Mouse (Mus musculus) hindbrain, embryonic 10.5 days (tissue): ENCODE measurements around the gene Efna5. TPM values are rescaled to one million over a fixed set of nuclear protein-coding genes. Genes with fewer than 3 reads are reported as not detected.
A peak's percentile ranks its signal among the peaks of the same experiment; 100 is the strongest.

Source experiments
- DNase-seq: peaks from one replicate; pipeline ENCODE4 v3.0.0-alpha.2; 2017; ENCODE audit warnings: low spot score
- H3K27ac ChIP-seq: fragments of 300-500 bp; sonication (generic); 2 replicates; pipeline ENCODE4 v1.5.1; 2016; ENCODE audit warnings: mild to moderate bottlenecking, moderate library complexity
- H3K27me3 ChIP-seq: fragments of 300-500 bp; sonication (generic); 2 replicates; pipeline ENCODE4 v1.6.1; 2016; ENCODE audit warnings: mild to moderate bottlenecking; ENCODE audit not compliant: poor library complexity, insufficient read depth, severe bottlenecking
- H3K36me3 ChIP-seq: fragments of 300-500 bp; sonication (generic); 2 replicates; pipeline ENCODE4 v1.6.1; 2016; ENCODE audit warnings: mild to moderate bottlenecking, moderate library complexity
- H3K4me1 ChIP-seq: fragments of 300-500 bp; sonication (generic); replicated peaks from 2 replicates; pipeline ENCODE4 v1.6.1; 2016; ENCODE audit warnings: mild to moderate bottlenecking
- H3K4me3 ChIP-seq: fragments of 300-500 bp; sonication (generic); 2 replicates; pipeline ENCODE4 v1.5.1; 2016; ENCODE audit warnings: mild to moderate bottlenecking, moderate library complexity
- H3K9me3 ChIP-seq: fragments of 300-500 bp; sonication (generic); 2 replicates; pipeline ENCODE4 v1.6.1; 2016; ENCODE audit warnings: mild to moderate bottlenecking, moderate library complexity
- WGBS: fragments of 180-500 bp; shearing (Covaris S2); methylation state at CpG from one replicate; pipeline ENCODE4 v1.1.7; 2016; 5-methylcytosine and 5-hydroxymethylcytosine counted together
- polyA plus RNA-seq: library from polyadenylated mRNA; unstranded; fragments of >200 nt; fragmentation: Nextera tagmentation; extraction: Ambion mirVana; gene quantifications from 2 replicates; pipeline ENCODE4 v1.2.1, GENCODE M21; 2016

Efna5 gene
- polyA plus RNA-seq, 1 experiment from 2014 or later = 40.5 TPM

DNA sequence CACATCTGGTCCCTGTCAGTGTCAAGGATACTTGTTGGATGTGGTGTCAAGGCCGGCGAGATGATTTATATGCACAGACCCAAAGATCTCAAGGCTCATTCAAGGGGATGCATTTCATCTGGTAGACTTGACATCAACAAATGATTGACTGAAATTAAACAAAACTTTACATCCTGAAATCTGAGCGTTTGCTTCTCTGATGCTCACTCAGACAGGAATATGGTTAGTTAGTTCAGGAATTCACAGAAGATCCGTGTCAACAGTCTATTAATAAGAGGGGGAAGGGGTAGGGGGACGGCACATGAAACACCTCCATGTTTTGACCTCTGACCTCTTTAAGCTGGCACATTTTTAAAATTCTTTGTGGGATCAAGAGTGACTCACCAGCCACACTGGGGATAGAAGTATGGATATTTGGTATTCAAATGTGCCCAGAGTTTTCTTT, 205.3 kb downstream of the Efna5 start:
- Histone ChIP-seq H3K27ac (no peak overlapping the region), H3K4me3 (no peak overlapping the region), H3K4me1 (peaks cover 28% of the 10 kb centered on the region), H3K27me3 (no peaks in the 10 kb centered on the region), H3K9me3 (no peaks in the 10 kb centered on the region), H3K36me3 (no peaks in the 10 kb centered on the region)
- no peak for DNase-seq
- 54% methylated on average over 5 of the region's 5 CpGs for WGBS

GRCm38 (mm10) chr17:62672068-62672467, 209.0 kb downstream of the Efna5 start:
- 83% methylated on average over 8 of the region's 8 CpGs for WGBS
- Histone ChIP-seq H3K27me3 (no peaks in the 10 kb centered on the region), H3K27ac (no peak overlapping the region), H3K4me3 (no peak overlapping the region), H3K4me1 (peaks cover 17% of the 10 kb centered on the region), H3K36me3 (no peaks in the 10 kb centered on the region), H3K9me3 (no peaks in the 10 kb centered on the region)
- no peak for DNase-seq

DNA sequence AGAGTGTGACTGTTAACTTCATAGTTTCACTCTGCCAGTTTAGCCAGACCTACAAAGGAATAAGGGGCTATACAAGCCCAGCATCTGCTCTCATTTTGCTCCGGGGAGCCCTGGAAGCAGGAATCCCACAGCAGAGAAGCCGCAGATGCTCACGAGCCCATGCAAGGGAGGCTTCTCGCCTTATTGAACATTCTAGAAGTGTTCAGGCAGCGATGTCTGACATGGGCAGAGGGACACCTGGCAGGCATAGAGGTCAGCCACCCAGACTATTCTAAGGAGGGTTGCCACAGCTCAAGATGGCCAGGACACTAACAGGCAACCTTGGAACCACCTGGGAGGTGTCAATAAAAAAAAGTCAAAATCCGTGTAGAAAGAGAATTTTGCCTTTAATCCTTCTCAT, 214.4 kb downstream of the Efna5 start:
- no peaks in the 10 kb centered on the region for H3K36me3 ChIP-seq
- H3K4me1 ChIP-seq = 0 out of 2 replicates have a peak, but pooled peaks cover 3% of the 10 kb centered on the region
- H3K27ac ChIP-seq = no peak overlapping the region
- H3K4me3 ChIP-seq = no peak overlapping the region
- no peak for DNase-seq
- H3K27me3 ChIP-seq = no peaks in the 10 kb centered on the region
- no peaks in the 10 kb centered on the region for H3K9me3 ChIP-seq
- 85% methylated on average over 6 of the region's 6 CpGs for whole genome bisulfite sequencing

GRCm38 (mm10) chr17:62665823-62666222, 215.3 kb downstream of the Efna5 start:
- WGBS = 87% methylated on average over 7 of the region's 7 CpGs
- Histone ChIP-seq H3K4me1 (0 out of 2 replicates have a peak, but pooled peaks cover 3% of the 10 kb centered on the region), H3K27me3 (no peaks in the 10 kb centered on the region), H3K4me3 (no peak overlapping the region), H3K27ac (no peak overlapping the region), H3K36me3 (no peaks in the 10 kb centered on the region), H3K9me3 (no peaks in the 10 kb centered on the region)
- DNase-seq = no peak

GRCm38 (mm10) chr17:62664709-62665108, 216.4 kb downstream of the Efna5 start:
- no peaks in the 10 kb centered on the region for H3K27me3 ChIP-seq
- no peak overlapping the region for H3K27ac ChIP-seq
- WGBS = 93% methylated on average over 2 of the region's 2 CpGs
- no peaks in the 10 kb centered on the region for H3K36me3 ChIP-seq
- no peak for DNase-seq
- no peaks in the 10 kb centered on the region for H3K9me3 ChIP-seq
- H3K4me1 ChIP-seq = peaks cover 9% of the 10 kb centered on the region
- H3K4me3 ChIP-seq = no peak overlapping the region

GRCm38 (mm10) chr17:62661801-62662200, 219.3 kb downstream of the Efna5 start:
- H3K27ac ChIP-seq = no peak overlapping the region
- H3K9me3 ChIP-seq = no peaks in the 10 kb centered on the region
- 63% methylated on average over 7 of the region's 7 CpGs for WGBS
- peaks cover 18% of the 10 kb centered on the region for H3K4me1 ChIP-seq
- no peaks in the 10 kb centered on the region for H3K27me3 ChIP-seq
- H3K4me3 ChIP-seq = no peak overlapping the region
- H3K36me3 ChIP-seq = no peaks in the 10 kb centered on the region
- no peak for DNase-seq

- Histone ChIP-seq H3K9me3 (no peaks in the 10 kb centered on the region), H3K27ac (peak overlapping the region; percentile 24), H3K4me1 (peaks cover 32% of the 10 kb centered on the region), H3K27me3 (no peaks in the 10 kb centered on the region), H3K36me3 (no peaks in the 10 kb centered on the region), H3K4me3 (no peak overlapping the region)
- 81% methylated on average over 14 of the region's 14 CpGs for WGBS
- DNase-seq = no peak
These were observed 221.5 kb downstream of the Efna5 start for GRCm38 (mm10) chr17:62659501-62660175.

- Histone ChIP-seq H3K9me3 (no peaks in the 10 kb centered on the region), H3K4me1 (peaks cover 32% of the 10 kb centered on the region), H3K4me3 (no peak overlapping the region), H3K27me3 (no peaks in the 10 kb centered on the region), H3K27ac (no peak overlapping the region), H3K36me3 (no peaks in the 10 kb centered on the region)
- no peak for DNase-seq
- 60% methylated on average over 12 of the region's 12 CpGs for WGBS
These were observed 223.1 kb downstream of the Efna5 start for GRCm38 (mm10) chr17:62657832-62658630.

GRCm38 (mm10) chr17:62657051-62657450, 224.1 kb downstream of the Efna5 start:
- Histone ChIP-seq H3K27me3 (no peaks in the 10 kb centered on the region), H3K36me3 (no peaks in the 10 kb centered on the region), H3K9me3 (no peaks in the 10 kb centered on the region), H3K4me1 (peaks cover 32% of the 10 kb centered on the region), H3K27ac (no peak overlapping the region), H3K4me3 (no peak overlapping the region)
- no peak for DNase-seq
- 87% methylated on average over 7 of the region's 7 CpGs for WGBS

- Histone ChIP-seq H3K27me3 (no peaks in the 10 kb centered on the region), H3K27ac (no peak overlapping the region), H3K4me3 (no peak overlapping the region), H3K36me3 (no peaks in the 10 kb centered on the region), H3K4me1 (peaks cover 28% of the 10 kb centered on the region), H3K9me3 (no peaks in the 10 kb centered on the region)
- DNase-seq = no peak
- WGBS = 79% methylated on average over 7 of the region's 7 CpGs
These were observed 224.5 kb downstream of the Efna5 start for GRCm38 (mm10) chr17:62656591-62656990.

DNA sequence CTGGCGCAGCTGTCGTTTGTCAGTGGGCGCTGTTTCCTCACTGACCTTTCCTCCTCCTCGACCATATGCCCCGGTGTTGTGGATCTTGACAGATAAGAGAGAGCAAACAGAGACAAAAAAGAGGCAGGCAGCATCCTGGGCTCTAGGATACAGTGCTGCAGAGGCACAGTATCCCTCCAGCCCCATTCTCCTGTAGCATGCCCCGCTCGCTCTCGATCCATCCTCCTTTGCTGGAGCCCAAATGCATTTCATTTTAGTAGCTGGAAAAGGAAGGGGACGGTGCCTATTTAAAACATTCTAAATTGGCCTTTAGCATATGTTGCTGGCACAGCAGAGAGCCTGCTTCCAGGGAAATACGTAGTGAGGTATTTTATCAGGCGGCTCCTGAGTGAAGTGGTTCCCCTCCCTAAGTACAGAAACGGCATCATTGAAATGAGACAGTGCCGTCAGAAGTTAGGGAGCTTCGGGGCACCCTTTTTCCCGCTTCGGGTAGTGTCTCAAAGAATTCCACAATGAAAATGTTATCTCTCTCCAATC, 225.2 kb downstream of the Efna5 start:
- 76% methylated on average over 16 of the region's 16 CpGs for WGBS
- Histone ChIP-seq H3K4me3 (no peak overlapping the region), H3K4me1 (peaks cover 28% of the 10 kb centered on the region), H3K27me3 (no peaks in the 10 kb centered on the region), H3K27ac (no peak overlapping the region), H3K36me3 (no peaks in the 10 kb centered on the region), H3K9me3 (no peaks in the 10 kb centered on the region)
- DNase-seq = no peak

DNA sequence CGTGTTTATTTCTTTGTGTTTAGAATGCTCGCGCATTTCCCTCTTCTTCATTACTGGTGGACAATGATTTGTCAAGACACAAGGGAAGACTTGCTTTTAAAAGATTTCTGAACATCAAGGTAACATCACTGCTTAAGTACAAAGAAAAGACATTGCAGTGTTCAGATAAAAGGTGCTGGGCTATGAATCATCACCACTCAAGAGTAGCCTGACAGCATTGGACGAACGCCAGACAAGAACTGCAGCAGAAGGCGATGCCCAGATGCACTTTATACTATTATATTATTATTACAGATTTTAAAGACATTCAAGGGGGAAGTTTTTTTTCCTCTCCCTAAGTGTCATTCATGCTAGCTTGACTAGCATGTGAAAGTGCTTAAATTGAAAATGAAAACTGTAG, 228.7 kb downstream of the Efna5 start:
- Histone ChIP-seq H3K4me1 (peaks cover 13% of the 10 kb centered on the region), H3K27me3 (no peaks in the 10 kb centered on the region), H3K27ac (no peak overlapping the region), H3K9me3 (no peaks in the 10 kb centered on the region), H3K36me3 (peaks cover 3% of the 10 kb centered on the region; the same call in 1 of the 2 replicates), H3K4me3 (no peak overlapping the region)
- no peak for DNase-seq
- 86% methylated on average over 6 of the region's 6 CpGs for WGBS

- H3K4me3 ChIP-seq = no peak overlapping the region
- H3K9me3 ChIP-seq = no peaks in the 10 kb centered on the region
- H3K4me1 ChIP-seq = peaks cover 13% of the 10 kb centered on the region
- no peaks in the 10 kb centered on the region for H3K27me3 ChIP-seq
- peaks cover 3% of the 10 kb centered on the region; the same call in 1 of the 2 replicates for H3K36me3 ChIP-seq
- no peak for DNase-seq
- 90% methylated on average over 8 of the region's 8 CpGs for WGBS
- H3K27ac ChIP-seq = no peak overlapping the region
These were observed 229.4 kb downstream of the Efna5 start for GRCm38 (mm10) chr17:62651696-62652095.
